Mouse (Mus musculus): ENCODE results near the gene Polg. TPM values are rescaled to one million over a fixed set of nuclear protein-coding genes. Genes with fewer than 3 reads are reported as not detected.

Polg gene
- total RNA-seq, 2 experiments from 2014 or later = 26.5 to 61.2 TPM

Other genes with a start within 250 kb of the Polg start
- gene Abhd2, start 193.2 kb downstream of the Polg start, total RNA-seq (2015) = 41.5 and 45.2 TPM in 2 replicates
- gene Abhd2, start 193.2 kb downstream of the Polg start, total RNA-seq (2017) = 26.3 and 28.5 TPM in 2 replicates
- not detected in 2 replicates for gene Rlbp1, start 79.3 kb downstream of the Polg start, total RNA-seq (2015)
- not detected in 2 replicates for gene Rlbp1, start 79.3 kb downstream of the Polg start, total RNA-seq (2017)
- 8.0 and 9.2 TPM in 2 replicates for gene Fanci, start 74.4 kb downstream of the Polg start, total RNA-seq (2015)
- 19.2 and 19.6 TPM in 2 replicates for gene Fanci, start 74.4 kb downstream of the Polg start, total RNA-seq (2017)
- gene Rhcg, start 151.3 kb upstream of the Polg start, total RNA-seq (2015) = 0.18 and 1.0 TPM in 2 replicates
- 0.77 TPM in 1 of 2 replicates, not detected in the other for gene Rhcg, start 151.3 kb upstream of the Polg start, total RNA-seq (2017)
- gene Ticrr, start 193.8 kb upstream of the Polg start, total RNA-seq (2015) = 22.4 and 22.8 TPM in 2 replicates
- 12.4 and 21.5 TPM in 2 replicates for gene Ticrr, start 193.8 kb upstream of the Polg start, total RNA-seq (2017)
- gene Kif7, start 249.4 kb upstream of the Polg start, total RNA-seq (2015) = 0.11 and 0.13 TPM in 2 replicates
- 0.51 TPM in 1 of 2 replicates, not detected in the other for gene Kif7, start 249.4 kb upstream of the Polg start, total RNA-seq (2017)